Mouse (Mus musculus): ENCODE results near the gene Gm42688. TPM values are rescaled to one million over a fixed set of nuclear protein-coding genes. Genes with fewer than 3 reads are reported as not detected.

The Gm42688 gene
- polyA plus RNA-seq (2014; fragmentation: Illumina TruSeq; extraction: RNeasy Lipid Tissue Mini Kit (QIAGEN cat#74804); ENCODE audit: low read depth, low replicate concordance), result 1.6 TPM

DNA sequence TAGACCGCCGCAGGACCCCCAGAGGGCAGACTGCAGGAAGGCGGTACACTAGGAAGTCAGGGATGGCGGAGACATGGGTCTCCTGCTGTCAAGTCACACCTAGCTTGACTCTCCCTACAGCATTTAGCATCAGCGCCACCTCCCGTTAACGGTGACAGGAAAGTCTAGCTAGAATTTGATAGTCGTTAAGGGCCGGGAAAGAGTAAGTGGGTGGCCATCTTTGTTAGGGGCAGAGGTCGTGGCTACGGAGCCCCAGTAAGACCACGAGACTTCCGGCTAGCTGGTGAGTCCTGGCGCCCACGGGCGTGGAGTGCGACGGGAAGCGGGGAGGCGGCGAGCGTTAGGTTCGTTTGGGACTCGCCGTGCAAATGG lies at the start of gene Gm42688, which contains the start of gene Ccdc142:
Gene Gm42688 (plus strand): TSS at position 302 of the 372 bp plus-strand sequence.
Gene Ccdc142 (plus strand): TSS at position 286 of the 372 bp plus-strand sequence.

GRCm38 (mm10) chr6:83054074-83054851 lies 47.2 kb upstream of the Gm42688 start, which contains the start of gene Aup1:
TSS of gene Aup1 (plus strand) at chr6:83054521.

DNA sequence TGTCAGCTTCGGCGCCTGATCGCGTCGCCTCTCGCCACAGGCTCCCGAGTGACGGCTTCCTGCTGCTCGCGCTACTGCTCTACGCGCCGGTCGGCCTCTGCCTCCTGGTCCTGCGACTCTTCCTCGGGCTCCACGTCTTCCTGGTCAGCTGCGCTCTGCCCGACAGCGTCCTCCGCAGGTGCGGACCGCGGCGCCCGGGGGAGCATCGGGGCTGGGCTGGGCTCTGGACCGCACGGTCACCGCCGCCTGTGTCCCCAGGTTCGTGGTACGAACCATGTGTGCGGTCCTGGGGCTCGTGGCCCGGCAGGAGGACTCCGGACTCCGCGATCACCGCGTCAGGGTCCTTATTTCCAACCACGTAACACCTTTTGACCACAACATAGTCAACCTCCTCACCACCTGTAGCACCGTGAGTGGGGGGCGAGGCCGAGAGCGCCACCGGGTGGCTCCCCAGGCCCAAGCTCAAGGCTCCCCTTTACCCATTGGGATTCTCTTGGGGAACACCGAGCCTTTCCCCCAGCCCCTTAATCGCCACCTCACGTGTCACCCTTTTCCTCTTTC lies 46.5 kb upstream of the Gm42688 start, which contains the start of gene Htra2:
Gene Htra2 (minus strand): TSS at position 403 of the 561 bp plus-strand sequence.

DNA sequence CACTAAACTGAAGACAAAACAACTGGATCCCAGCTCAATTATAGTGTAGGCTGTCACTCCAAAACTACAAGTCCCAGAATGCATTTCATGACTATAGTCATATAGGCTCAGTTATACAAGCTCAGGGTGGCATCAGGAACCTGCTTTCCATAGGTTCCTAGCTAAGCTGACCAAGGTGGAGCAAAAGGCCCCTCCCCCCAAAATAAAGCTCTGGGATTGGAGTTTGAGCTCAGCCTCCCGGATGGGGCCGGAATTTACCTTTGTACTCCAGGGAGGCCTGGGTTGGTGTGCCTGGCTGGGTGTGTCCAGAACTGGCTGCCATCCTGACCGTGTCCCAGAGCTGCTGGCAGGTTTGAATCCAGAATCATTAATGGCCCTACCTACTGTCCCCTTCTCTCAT lies 43.6 kb upstream of the Gm42688 start, which contains the start of gene Dqx1:
Gene Dqx1 (plus strand): TSS at position 55 of the 400 bp plus-strand sequence.

DNA sequence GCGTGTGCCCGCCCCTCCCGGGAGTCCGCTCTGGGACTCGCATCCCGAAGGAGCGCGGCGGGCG lies 31.3 kb upstream of the Gm42688 start, which contains the start of gene Tlx2:
Gene Tlx2 (minus strand): TSS at position 47 of the 64 bp plus-strand sequence.

GRCm38 (mm10) chr6:83077630-83078323 lies 23.6 kb upstream of the Gm42688 start, which contains the start of gene Pcgf1:
TSS of gene Pcgf1 (plus strand) at chr6:83077869.

DNA sequence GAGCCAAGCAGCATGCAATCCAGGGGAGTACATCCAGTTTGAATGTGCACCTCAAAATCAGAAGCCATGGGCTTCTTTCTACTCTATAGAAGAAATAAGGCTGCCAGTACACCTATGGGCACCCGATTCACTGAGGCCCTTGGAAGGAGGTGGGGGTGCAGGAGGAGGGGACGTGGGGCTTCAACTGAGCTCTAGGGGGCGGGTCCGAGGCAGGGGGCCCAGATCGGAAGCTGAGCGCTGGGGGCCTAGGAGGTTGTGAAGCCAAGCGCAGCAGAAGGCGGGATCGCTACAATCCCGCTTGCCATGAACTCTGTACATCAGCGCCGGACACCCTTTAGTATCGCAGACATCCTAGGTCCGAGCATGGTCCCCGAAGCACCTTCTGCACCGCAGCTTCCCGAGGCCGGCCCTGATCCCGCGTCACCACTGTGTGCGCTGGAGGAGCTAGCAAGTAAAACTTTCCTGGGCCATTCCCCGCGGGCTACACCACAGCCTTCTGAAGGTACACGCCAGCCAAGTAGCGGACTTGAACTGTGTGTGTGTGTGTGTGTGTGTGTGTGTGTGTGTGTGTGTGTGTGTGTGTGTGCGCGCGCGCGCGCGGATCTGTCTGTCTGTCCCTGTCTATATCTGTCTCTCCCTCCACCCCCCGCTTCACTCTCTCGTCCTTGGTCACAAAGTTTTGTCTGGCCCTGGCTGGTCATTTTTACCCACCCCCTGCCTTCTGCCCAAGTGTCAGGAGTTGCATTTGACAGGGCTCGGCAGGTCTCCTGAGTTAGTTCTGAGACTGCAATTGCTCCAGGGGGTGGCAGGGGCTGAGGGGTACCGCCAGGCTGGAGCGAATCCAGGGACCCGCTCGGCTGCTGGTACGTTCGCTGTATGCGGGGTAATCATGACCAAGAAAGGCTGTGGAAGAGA lies 15.0 kb upstream of the Gm42688 start, which contains the start of gene Lbx2:
Gene Lbx2 (plus strand): TSS at position 247 of the 915 bp plus-strand sequence.

DNA sequence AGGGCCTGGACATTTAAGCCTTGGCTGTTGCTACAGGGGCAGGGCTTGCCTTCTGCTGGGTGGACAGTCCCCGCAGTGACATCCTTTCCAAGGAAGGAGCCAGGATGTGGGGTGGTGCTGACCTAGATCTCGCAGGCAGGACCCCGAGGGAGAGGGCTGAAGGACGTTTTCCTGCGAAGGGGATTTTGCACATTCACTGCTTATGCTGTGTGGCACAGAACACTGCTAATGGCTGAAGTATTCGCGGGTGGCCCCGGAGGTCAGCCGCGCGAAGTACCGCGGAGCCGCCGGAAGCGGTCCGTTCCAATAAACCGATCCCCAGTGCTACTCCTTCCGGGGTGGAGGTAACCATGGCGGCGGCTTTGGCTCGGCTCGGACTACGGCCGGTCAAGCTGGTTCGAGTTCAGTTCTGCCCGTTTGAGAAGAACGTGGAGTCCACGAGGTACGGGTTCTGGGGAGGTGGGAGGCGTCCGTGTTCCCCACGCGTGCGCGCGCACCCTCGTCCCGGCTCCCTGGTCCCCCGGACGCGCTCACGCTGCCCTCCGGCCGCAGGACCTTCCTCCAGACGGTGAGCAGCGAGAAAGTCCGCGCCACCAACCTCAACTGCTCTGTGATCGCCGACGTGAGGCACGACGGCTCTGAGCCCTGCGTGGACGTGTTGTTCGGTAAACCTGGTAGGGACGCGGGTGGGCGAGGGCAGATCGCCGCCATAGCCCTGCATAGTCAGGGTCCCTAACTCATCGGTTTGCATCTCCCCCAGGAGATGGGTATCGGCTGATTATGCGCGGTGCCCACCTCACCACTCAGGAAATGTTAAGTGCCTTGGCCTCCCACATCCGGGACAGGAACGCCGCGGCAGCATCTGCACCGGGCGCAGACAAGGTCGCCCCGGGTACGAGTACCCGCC lies 7.6 kb downstream of the Gm42688 start, which contains the start of gene Mrpl53:
Gene Mrpl53 (plus strand): TSS at position 279 of the 907 bp plus-strand sequence.

DNA sequence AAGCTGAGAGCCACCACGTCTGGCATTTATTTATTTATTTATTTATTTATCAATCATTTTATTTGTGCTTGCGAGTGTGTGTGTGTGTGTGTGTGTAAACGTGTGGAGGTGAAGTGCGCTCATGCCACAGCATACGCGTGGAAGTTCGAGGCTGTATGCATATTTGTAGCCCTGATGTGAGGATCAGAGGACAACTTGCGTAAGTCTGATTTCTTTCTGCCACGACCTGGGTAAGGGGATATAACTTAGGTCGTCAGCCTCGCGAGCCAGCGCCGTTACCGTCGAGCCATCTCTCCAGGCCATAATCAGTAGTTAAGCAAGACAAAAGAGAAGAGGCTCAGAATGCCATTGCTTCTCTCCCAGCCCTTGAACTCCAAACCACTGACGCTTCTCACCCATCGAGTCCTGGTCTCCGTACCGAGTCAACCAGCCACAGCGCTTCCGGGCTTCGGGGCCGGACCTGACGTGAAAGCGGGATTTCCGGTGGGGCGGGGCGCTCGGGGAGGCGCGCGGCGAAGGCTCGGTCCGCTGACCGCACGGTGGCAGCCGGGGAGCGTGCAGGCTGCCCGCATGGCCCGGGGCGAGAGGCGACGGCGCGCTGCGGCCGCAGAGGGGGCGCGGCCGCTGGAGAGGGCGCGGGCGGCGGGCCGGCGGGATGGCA lies 13.7 kb downstream of the Gm42688 start, which contains the start of gene Mogs:
Gene Mogs (plus strand): TSS at position 486 of the 661 bp plus-strand sequence.

DNA sequence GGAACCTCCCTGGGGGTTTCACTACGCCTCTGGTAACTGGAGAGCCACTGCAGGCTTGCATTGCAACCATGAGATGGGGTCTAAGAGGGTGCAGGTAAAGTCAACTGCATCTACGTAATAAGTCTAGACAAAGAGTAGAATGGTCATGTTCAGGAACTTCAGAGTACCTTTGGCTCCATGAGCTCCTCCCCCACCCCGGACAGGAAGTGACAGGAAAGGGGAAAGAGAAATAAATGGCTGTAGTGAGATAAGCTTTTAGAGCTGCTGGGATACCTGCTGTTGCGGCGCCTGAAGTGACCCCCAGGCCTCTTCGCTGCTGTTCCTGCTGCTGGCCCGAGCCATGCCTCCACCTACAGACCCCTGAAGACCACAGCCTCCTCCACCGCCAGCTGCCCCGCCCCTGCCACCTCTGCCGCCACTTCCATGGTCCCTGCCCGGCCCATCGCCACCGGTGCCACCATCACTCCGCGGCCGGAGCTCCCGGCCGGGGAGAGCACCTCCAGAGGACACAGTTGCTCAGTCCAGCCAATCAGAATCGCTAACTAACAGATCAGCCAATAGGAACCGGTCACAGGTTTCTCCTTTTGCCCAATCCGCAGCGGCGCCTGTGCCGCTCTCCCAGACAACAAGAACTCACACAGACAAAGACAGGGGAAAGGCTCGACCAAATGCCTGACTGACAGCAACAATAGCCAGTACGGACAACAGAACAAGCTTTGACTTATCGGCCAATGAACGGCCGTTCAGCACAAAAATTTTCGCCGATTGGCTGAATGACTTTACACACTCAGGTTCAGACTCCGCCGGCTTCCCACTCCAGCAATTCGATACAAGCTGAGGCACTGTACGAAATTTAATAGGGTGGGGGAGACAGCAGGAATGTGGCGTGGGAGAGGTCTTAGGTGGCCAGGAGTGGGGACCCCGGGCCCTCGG lies 19.8 kb downstream of the Gm42688 start, which contains the start of gene Wbp1:
Gene Wbp1 (minus strand): TSS at position 630 of the 933 bp plus-strand sequence.

DNA sequence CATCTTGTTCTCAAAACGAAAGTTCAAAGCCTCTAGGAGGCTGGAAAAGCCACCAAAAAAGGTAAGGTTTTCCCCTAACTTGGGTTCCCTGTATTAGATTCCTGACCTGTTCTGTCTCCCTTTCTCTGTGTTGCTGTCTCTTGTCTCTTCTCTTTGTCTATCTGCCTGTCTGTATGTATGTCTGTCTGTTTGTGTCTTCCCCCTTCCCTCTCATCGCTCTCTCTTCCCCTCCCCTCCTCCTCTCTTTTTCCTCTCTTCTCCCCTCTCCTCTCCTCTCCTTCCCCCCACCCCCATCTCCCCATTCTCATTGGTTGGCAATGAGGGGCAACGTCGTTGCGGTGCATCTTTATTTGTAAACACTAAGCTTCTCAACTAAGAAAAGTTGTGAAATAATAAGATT lies 23.9 kb downstream of the Gm42688 start, which contains the start of gene Ino80b:
Gene Ino80b (minus strand): TSS at position 101 of the 400 bp plus-strand sequence.

DNA sequence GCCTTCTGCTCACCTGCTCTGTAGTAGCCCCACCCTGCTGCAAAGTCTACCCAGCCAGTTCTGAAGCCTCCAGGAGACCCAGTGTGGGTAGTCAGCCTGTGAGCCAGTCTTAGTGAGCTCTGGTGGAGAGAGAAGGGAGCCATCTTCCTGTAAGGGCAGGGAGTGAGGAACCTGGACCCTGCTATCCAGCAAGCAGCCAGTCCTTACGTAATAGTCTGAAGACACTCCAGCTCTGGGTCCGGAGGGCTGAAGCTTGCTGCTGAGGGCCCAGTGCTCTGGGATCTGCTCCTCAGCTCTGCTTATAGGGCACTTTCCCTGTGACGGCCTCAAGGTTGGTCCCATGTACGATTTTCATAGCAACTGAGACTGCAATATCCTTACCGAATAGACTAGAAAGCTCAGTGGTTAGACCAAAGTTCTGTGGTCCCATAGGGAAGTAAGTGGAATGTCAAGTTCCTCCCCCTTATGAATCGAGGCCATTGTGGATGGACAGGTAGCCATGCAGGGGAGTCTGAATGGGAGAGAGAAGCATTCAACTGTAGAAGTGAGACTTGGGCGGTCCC lies 33.6 kb downstream of the Gm42688 start, which contains the start of gene Rtkn:
Gene Rtkn (plus strand): TSS at position 513 of the 563 bp plus-strand sequence.

DNA sequence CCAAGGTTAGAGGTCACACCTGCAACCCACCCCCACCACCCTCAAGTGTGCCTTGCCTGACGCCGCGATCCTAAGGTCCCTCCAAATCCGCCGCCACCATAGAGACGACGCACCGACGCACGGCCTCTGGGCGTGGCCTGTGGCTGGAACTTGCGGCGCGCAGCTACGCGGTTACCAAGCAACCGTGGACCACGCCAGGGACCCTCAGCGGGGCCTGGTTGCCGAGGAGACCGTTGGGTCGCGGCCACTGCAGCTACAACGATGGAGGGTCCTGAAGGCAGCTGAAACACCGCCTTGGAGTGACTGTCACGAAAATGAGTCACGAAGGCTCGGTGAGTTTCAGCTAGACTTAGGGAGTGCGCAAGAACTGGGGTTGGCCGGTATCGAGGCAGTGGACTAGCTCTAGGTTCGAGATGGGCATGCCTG lies 54.9 kb downstream of the Gm42688 start, which contains the start of the genes Wdr54 and 1700003E16Rik:
Gene Wdr54 (minus strand): TSS at position 139 of the 426 bp plus-strand sequence.
Gene 1700003E16Rik (plus strand): TSS at position 146 of the 426 bp plus-strand sequence.

Other genes with a start within 250 kb of the Gm42688 start
- 0.34 TPM for gene Sema4f, start 161.8 kb upstream of the Gm42688 start, polyA plus RNA-seq (2014; fragmentation: Illumina TruSeq; extraction: RNeasy Lipid Tissue Mini Kit (QIAGEN cat#74804); ENCODE audit: low read depth, low replicate concordance)
- gene M1ap, start 154.7 kb upstream of the Gm42688 start, polyA plus RNA-seq (2014; fragmentation: Illumina TruSeq; extraction: RNeasy Lipid Tissue Mini Kit (QIAGEN cat#74804); ENCODE audit: low read depth, low replicate concordance), result not detected
- 3.5 TPM for gene Dok1, start 68.1 kb upstream of the Gm42688 start, polyA plus RNA-seq (2014; fragmentation: Illumina TruSeq; extraction: RNeasy Lipid Tissue Mini Kit (QIAGEN cat#74804); ENCODE audit: low read depth, low replicate concordance)
- gene Loxl3, start 67.4 kb upstream of the Gm42688 start, polyA plus RNA-seq (2014; fragmentation: Illumina TruSeq; extraction: RNeasy Lipid Tissue Mini Kit (QIAGEN cat#74804); ENCODE audit: low read depth, low replicate concordance), result 4.9 TPM
- gene Aup1, start 47.1 kb upstream of the Gm42688 start, polyA plus RNA-seq (2014; fragmentation: Illumina TruSeq; extraction: RNeasy Lipid Tissue Mini Kit (QIAGEN cat#74804); ENCODE audit: low read depth, low replicate concordance), result 107 TPM
- 41.4 TPM for gene Htra2, start 46.3 kb upstream of the Gm42688 start, polyA plus RNA-seq (2014; fragmentation: Illumina TruSeq; extraction: RNeasy Lipid Tissue Mini Kit (QIAGEN cat#74804); ENCODE audit: low read depth, low replicate concordance)
- gene Dqx1, start 43.8 kb upstream of the Gm42688 start, polyA plus RNA-seq (2014; fragmentation: Illumina TruSeq; extraction: RNeasy Lipid Tissue Mini Kit (QIAGEN cat#74804); ENCODE audit: low read depth, low replicate concordance), result 1.3 TPM
- gene Tlx2, start 31.3 kb upstream of the Gm42688 start, polyA plus RNA-seq (2014; fragmentation: Illumina TruSeq; extraction: RNeasy Lipid Tissue Mini Kit (QIAGEN cat#74804); ENCODE audit: low read depth, low replicate concordance), result not detected
- 10.6 TPM for gene Pcgf1, start 23.7 kb upstream of the Gm42688 start, polyA plus RNA-seq (2014; fragmentation: Illumina TruSeq; extraction: RNeasy Lipid Tissue Mini Kit (QIAGEN cat#74804); ENCODE audit: low read depth, low replicate concordance)
- 0.76 TPM for gene Lbx2, start 15.2 kb upstream of the Gm42688 start, polyA plus RNA-seq (2014; fragmentation: Illumina TruSeq; extraction: RNeasy Lipid Tissue Mini Kit (QIAGEN cat#74804); ENCODE audit: low read depth, low replicate concordance)
- gene Ccdc142, start within 50 bp of the Gm42688 start, polyA plus RNA-seq (2014; fragmentation: Illumina TruSeq; extraction: RNeasy Lipid Tissue Mini Kit (QIAGEN cat#74804); ENCODE audit: low read depth, low replicate concordance), result 0.73 TPM
- 134 TPM for gene Mrpl53, start 7.4 kb downstream of the Gm42688 start, polyA plus RNA-seq (2014; fragmentation: Illumina TruSeq; extraction: RNeasy Lipid Tissue Mini Kit (QIAGEN cat#74804); ENCODE audit: low read depth, low replicate concordance)
- 11.1 TPM for gene Mogs, start 13.9 kb downstream of the Gm42688 start, polyA plus RNA-seq (2014; fragmentation: Illumina TruSeq; extraction: RNeasy Lipid Tissue Mini Kit (QIAGEN cat#74804); ENCODE audit: low read depth, low replicate concordance)
- gene Wbp1, start 19.9 kb downstream of the Gm42688 start, polyA plus RNA-seq (2014; fragmentation: Illumina TruSeq; extraction: RNeasy Lipid Tissue Mini Kit (QIAGEN cat#74804); ENCODE audit: low read depth, low replicate concordance), result 77.2 TPM
- 9.5 TPM for gene Ino80b, start 23.8 kb downstream of the Gm42688 start, polyA plus RNA-seq (2014; fragmentation: Illumina TruSeq; extraction: RNeasy Lipid Tissue Mini Kit (QIAGEN cat#74804); ENCODE audit: low read depth, low replicate concordance)
- 10.5 TPM for gene Rtkn, start 33.8 kb downstream of the Gm42688 start, polyA plus RNA-seq (2014; fragmentation: Illumina TruSeq; extraction: RNeasy Lipid Tissue Mini Kit (QIAGEN cat#74804); ENCODE audit: low read depth, low replicate concordance)
- 1.9 TPM for gene Wdr54, start 54.8 kb downstream of the Gm42688 start, polyA plus RNA-seq (2014; fragmentation: Illumina TruSeq; extraction: RNeasy Lipid Tissue Mini Kit (QIAGEN cat#74804); ENCODE audit: low read depth, low replicate concordance)
- not detected for gene 1700003E16Rik, start 54.8 kb downstream of the Gm42688 start, polyA plus RNA-seq (2014; fragmentation: Illumina TruSeq; extraction: RNeasy Lipid Tissue Mini Kit (QIAGEN cat#74804); ENCODE audit: low read depth, low replicate concordance)
- 81.2 TPM for gene Dctn1, start 64.3 kb downstream of the Gm42688 start, polyA plus RNA-seq (2014; fragmentation: Illumina TruSeq; extraction: RNeasy Lipid Tissue Mini Kit (QIAGEN cat#74804); ENCODE audit: low read depth, low replicate concordance)
- not detected for gene Slc4a5, start 118.2 kb downstream of the Gm42688 start, polyA plus RNA-seq (2014; fragmentation: Illumina TruSeq; extraction: RNeasy Lipid Tissue Mini Kit (QIAGEN cat#74804); ENCODE audit: low read depth, low replicate concordance)
- 2.9 TPM for gene Mthfd2, start 224.3 kb downstream of the Gm42688 start, polyA plus RNA-seq (2014; fragmentation: Illumina TruSeq; extraction: RNeasy Lipid Tissue Mini Kit (QIAGEN cat#74804); ENCODE audit: low read depth, low replicate concordance)
- gene Mob1a, start 224.4 kb downstream of the Gm42688 start, polyA plus RNA-seq (2014; fragmentation: Illumina TruSeq; extraction: RNeasy Lipid Tissue Mini Kit (QIAGEN cat#74804); ENCODE audit: low read depth, low replicate concordance), result 25.4 TPM
- 291 TPM for gene Bola3, start 247.5 kb downstream of the Gm42688 start, polyA plus RNA-seq (2014; fragmentation: Illumina TruSeq; extraction: RNeasy Lipid Tissue Mini Kit (QIAGEN cat#74804); ENCODE audit: low read depth, low replicate concordance)

All from heart, adult 10 weeks (tissue).